Mouse (Mus musculus): ENCODE measurements around the gene Ccdc12.

The Ccdc12 gene

DNA sequence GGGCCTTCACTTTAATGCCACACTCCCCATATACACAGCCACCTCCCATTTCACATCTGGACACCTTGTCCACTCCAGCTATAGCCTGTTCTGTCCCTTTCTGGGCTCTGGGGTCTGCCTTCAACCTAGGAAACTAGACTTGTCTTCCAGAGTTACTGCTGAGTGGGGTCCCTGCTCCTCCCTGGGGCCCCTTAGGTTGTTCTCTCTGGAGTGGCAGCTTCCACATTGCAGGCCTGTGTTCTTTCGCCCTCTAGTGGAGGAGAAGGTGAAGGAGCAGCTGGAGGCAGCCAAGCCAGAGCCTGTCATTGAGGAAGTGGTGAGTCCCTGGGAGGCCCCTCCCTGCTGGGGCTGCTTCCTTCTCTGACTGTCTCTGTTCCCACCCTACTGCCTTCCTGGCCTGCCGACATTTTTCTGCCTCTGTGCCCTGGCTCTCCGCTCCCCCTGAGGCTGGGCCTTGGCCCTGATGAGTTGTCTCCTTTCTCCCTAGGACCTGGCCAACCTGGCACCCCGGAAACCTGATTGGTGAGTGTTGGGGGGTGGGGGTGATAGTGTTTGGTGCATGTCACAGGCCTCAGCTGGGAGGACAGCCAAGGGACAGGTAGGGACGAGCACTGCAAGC is 53.4 kb downstream of the Ccdc12 start:
- DNase-seq (ENCODE audit: low spot score) = peak; percentile 58

DNA sequence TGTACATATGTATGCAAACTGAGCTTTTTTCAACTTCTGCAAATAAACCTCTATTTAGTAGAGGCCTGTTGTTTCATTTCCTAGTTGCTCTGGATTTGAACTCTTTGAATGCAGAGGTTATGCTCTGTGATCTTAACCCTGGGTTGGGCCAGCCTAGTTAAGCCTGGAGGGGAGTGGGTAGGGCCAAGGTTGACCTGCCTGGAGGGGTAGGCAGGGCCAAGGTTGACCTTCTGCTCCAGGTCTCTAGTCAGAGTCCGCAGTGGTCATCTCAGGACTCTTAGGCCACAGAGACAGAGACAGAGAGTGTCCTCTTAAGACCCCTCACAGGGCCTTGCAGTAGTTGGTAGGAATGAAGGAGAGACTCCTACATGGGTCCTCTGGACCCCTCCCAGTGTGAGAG is 55.2 kb downstream of the Ccdc12 start:
- no peak for DNase-seq (ENCODE audit: low spot score)

DNA sequence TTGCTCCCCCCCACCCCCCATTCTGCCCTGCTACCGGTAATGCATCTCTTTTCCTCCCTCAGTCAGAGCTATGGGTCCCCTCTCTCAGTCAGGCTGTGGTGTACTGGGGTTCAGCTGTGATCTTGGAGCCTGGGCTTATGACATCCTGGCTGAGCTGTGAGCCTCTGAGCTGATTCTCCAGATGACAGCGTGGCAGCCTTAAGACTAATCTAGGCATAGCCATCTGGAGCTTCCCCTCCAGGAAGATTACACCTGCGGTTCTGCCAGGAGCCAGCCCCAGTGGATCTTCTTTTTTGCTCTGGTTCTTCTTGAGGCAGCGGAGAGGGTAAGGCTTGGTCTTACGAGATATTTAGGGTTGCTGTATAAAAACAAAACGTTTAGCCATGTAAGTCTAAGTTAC is 55.7 kb downstream of the Ccdc12 start:
- no peak for DNase-seq (ENCODE audit: low spot score)

DNA sequence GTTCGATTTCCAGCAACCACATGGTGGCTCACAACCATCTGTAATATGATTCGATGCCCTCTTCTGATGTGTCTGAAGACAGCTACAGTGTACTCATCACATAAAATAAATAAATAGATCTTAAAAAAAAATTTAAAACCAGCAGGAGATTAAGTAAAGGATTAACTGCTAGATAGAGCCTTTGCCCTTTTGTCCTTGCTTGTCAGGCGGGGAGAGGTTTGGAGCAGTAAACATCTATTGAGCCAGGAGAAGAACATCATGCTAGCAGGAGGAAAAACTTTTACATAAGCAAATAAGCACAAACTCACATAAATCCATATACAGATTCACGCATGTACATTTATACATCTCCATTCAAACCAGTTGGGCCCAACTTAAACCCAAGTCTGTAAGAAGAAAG is 56.2 kb downstream of the Ccdc12 start:
- no peak for DNase-seq (ENCODE audit: low spot score)

DNA sequence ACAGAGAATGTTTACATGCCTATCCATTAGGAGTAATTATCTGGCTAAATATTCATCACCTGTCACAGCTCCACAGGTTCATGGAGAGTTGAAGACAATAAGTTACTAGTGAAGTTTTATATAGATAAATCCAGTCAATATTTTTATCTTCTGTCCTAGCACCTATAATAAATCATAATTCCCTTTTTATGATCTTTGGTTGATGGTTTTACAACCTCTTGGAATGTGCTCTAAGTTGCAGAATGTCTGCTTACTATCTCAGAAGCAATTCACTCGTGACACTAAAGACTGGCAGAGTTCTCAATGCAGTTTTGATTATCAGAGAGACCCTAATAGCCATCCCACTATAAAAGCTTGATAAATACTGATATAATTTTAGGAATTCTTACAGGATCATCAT is 57.1 kb downstream of the Ccdc12 start:
- DNase-seq (ENCODE audit: low spot score) = no peak

DNA sequence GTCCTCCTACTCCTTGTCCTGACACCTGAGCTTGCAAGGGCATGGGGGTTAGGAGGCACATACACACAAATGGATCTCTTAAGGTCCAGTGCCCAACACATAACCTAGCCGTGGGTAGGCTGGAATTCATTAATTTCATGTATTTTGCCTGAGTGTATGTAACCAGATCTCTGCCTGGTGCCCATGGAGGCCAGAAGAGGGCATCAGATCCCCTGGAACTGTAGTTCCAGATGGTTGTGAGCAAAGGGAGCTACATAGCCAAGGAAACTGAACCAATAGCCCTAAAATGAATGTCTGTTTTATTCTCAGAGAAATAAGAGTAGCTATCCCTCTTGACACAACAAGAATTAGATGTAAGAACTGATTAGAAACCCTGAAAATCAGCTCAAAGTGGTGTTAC is 59.1 kb downstream of the Ccdc12 start:
- no peak for DNase-seq (ENCODE audit: low spot score)

DNA sequence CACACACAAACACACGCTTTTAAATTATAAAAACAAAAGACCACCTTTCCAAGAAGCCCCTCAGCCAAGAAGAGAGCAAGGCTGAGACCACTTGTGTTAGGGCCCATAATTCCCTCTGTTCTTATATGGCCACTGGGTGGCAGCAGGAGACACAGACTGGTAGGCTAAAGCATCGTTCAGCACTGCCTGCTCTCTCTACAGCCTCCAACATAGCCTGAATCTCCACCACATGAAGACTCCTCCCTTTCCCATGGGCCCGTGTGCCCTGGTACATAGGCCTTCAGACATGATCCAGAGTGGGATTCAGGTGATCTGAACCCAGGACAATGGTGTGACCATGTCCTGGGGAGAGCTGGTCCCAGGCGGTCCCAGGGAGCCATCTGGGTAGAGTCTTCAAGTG is 60.5 kb downstream of the Ccdc12 start:
- peak; percentile 37 for DNase-seq (ENCODE audit: low spot score)

DNA sequence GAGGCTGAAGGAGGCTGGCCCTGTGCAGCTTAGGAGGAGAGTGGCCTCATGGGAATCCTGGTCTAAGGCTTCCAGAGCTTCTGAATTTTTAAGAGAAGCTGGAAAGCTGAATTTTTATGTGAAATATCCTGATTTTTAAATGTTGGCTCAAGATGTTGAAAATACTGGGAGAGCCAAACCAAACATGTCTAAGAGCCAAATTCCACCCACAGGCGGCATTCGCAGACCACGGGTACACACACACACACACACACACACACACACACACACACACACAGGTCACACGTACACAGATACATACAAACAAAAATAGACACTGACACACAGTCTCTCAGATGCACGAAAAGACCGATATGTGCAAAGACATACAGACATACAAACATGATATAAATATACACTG is 61.8 kb downstream of the Ccdc12 start:
- DNase-seq (ENCODE audit: low spot score) = no peak

DNA sequence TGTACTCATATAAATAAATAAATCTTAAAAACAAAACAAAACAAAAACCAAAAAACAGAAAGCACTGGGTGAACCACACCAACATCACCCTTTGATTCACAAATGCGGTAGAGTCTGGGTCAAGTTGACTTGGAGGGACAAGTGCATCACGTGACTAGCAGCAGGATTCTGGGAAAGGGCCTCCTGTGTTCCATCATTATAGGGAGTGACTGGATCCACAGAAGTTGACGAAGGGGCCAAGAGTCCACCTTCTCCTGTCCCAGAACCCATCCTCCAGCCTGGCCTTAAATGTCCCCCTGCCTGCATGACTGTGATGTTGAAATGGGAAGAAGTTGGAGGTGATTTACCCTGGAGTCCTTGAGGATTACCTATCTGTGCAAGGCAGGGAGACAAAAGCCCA is 62.5 kb downstream of the Ccdc12 start:
- DNase-seq (ENCODE audit: low spot score) = no peak

DNA sequence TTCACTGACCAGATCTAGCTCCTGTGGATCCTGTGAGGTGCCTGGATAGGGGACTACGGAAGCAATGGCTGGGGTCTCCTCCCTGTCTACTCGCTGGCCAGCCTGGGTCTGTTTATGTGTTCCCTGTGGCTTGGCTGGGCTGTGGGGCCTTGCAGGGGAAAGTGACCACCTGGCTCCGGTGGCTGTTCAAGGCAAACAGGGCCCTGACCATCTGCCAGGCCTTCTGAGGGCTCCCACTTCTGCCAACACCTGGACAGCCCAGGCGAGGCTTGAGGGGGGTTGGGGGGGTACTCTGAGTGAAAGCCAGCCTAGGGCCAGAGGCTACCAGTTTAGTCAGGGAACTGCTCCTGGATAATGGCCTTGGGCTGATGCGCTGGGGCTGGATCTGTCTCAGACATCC is 63.7 kb downstream of the Ccdc12 start:
- DNase-seq (ENCODE audit: low spot score) = no peak

DNA sequence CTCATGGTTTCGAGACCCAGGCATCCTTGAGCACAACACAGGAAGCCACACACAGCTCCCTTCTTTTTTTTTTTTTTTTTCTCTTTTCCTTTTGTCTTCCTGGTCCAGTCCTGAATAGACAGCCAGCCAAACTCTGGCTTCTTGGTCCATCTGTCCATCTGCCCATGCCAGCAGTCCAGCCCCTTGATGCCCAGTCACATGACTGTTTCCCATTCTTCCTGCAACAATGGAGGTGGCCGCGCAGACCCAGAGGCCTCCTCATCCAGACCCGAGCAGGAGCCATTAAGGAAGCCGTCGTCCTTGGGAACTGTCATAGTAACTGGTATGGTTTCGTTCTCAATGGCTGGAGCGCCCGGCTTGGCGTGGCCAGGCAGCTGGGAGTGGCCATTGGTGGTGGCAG is 65.8 kb downstream of the Ccdc12 start:
- DNase-seq (ENCODE audit: low spot score) = no peak

DNA sequence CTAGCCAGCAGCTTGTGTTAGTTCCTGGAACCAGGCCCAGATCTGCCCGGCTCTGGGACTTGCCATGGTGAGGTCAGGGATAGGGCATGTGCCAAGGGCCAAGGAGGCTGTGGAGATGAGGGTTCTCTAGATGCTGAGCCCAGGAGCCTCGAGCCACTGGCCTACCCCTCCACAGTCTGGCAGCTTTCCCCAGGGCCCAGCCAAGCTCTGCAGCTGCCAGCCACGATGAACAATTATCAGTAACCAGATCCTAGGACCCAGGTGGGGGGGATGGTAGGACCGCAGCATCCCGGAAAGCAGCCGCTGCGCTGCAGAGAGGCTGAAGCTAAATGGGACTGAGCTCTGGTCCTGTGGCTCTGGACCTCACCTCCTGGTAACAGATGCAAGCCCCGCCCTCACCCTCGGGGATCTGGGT is 69.4 kb downstream of the Ccdc12 start:
- no peak for DNase-seq (ENCODE audit: low spot score)

DNA sequence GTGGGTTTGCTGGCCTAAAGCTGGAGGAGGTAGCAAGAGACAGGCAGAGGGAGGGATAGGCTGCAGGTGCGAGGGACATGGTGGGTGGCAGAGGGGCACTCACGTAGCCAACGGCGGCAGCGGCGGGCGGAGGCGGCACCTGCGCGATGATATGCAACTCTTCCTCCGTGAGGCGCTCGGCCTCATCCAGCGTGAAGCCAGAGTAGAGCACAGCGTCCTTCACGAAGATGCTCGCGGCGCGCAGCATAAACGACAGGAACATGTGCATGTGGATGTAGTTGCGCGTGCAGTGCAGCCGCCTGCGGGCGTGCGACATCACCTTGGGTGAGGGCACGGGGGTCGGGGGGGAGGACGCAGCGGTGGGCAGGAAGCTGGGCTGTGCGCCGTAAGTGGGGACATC is 70.6 kb downstream of the Ccdc12 start:
- DNase-seq (ENCODE audit: low spot score) = no peak

DNA sequence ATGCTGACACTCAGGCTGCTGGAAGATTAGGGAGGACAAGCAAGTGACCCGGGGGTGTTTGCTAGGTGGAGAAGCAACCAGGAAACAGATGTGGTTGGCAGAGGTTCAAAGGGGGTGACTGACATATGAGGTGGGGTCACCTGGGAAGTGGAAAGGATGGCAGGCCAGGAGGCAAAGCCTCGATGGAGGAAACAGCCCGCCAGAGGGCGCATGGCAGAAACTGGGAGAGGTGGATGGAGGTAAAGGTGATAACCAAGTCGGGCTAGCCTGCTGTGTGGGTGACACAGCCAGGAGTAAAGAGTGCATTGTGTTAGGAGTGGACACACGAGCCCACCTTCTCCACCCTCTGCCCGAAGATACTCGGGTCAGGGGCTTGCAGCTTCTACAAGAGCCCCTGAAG is 73.5 kb downstream of the Ccdc12 start:
- no peak for DNase-seq (ENCODE audit: low spot score)

DNA sequence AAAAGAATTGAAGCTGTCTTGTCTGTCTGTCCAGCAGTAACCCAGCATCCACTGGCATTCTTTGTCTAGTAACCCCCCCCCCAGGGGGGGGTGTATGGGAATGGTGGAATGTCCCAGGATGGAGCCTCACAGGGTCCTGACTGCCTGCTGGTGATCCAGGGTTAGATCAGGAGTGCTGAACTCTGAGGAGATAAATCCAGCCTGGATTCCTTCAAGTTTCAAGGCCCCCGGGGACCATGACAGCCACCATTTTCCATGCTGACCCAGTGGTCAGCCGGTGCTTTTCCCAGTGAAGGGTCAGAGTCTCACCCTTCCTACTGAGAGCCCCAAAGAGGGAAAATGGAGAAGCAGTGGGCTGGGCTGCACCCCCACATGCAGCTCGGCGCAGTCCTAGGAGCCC is 75.6 kb downstream of the Ccdc12 start:
- no peak for DNase-seq (ENCODE audit: low spot score)

DNA sequence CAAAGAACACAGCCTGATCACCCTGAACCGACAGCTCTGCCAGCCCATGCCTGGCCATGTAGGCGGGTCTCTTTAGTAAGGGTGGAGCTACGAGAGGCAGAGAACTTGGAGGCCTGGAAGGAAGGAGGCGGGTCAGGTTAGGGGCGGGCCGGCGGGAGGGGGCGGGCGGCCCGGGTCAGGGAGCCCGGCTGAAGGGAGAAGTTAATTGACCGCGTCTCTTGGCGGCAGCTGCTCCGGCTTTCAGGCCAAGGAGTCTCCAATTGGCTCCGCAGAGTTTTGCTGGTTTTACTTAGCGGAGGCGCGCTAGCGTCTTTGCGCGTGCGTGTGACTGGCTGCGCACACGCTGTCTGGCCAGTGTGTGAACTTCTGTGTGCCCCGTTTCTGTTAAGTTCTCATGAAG is 76.3 kb downstream of the Ccdc12 start:
- DNase-seq (ENCODE audit: low spot score) = peak; percentile 30

DNA sequence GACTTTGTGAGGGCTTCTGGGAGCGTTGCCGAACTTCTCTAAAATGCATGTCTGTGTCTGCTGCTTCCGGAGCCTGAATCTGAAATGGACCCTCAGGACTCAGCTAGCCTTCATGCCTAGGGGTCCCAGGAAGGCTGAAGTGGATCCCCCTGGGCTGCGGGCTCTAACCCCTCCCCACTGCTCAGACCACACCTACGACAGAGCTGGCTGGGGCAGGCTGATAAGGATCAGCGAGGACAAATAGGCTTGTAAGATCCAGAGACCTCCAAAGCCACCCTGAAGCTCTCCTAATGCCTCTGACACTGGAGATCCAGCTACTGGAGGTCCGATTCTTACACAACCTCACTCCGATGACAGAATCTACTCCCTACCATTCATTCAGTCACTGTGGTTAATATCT is 76.8 kb downstream of the Ccdc12 start:
- DNase-seq (ENCODE audit: low spot score) = no peak

DNA sequence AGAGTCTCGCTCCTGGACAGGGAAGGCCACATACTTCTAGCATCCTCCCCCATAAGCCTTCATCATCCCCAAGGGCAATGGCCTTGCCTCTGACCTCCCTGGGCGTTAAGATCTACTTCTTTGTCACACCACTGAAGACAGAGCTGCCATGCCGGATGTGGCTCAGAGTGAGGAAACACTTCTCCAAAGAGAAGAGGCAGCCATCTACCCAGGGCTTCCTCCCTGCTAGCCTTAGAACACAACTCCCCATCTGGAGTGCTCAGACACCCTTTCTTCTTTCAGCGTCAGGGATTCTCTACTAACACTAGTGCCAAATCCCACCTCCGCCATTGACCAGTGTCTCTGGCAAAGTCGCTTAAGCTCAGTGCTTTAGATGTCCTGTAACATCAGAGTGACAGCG is 77.9 kb downstream of the Ccdc12 start:
- no peak for DNase-seq (ENCODE audit: low spot score)

DNA sequence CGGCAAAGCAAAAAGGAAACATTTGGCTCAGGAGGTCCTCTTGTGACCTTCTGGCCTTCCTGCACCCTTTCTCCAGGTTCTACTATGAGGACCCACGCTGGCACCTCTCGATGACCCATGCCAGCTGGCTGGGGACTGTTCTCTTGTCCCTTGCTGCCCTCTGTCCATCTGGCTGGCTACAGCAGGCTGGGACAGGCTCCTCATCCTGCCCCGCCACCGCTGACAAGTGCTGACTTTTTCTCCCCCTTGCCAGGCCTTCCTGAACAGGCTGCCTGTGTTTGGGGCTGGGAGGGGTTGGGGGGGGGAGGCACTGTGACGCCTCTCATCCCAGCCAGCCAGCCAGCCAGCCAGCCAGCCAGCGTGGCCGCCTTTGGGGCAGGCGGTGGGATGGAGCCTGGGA is 80.1 kb downstream of the Ccdc12 start:
- no peak for DNase-seq (ENCODE audit: low spot score)

DNA sequence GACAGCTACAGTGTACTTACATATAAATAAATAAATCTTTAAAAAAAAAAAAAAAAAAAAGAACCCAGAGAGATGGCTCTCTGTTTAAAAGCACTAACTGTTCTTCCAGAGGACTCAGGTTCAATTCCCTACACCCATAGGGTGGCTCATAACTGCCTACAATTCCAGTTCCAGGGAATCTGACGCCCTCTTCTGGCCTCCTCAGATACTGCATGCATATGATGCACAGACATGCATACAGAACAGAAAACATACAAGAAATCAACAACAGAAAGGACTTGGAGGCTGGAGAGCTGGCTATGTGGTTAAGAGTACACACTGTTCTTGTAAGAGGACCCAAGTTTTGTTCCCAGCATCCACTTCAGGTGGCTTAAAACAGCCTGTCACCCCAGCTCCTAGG is 81.8 kb downstream of the Ccdc12 start:
- DNase-seq (ENCODE audit: low spot score) = no peak

DNA sequence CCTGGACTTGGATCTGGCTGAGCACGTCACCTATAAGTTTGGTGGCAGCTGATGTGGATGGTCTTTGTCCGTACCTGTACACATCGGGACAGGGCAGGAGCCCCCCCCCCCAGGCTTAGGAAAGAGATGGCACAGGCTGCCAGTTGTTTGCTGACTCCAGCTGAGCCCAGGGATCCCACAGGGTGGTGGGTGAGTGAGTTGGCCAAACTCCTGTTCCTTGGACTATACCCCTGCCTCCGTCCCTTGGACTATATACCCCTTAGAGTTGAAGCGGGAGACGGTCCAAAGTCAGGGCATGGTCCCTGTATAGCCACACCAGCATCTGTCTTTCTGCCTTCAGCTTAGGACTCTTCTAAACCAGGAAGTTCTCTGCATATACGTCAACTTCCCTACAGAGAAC is 83.7 kb downstream of the Ccdc12 start:
- no peak for DNase-seq (ENCODE audit: low spot score)

DNA sequence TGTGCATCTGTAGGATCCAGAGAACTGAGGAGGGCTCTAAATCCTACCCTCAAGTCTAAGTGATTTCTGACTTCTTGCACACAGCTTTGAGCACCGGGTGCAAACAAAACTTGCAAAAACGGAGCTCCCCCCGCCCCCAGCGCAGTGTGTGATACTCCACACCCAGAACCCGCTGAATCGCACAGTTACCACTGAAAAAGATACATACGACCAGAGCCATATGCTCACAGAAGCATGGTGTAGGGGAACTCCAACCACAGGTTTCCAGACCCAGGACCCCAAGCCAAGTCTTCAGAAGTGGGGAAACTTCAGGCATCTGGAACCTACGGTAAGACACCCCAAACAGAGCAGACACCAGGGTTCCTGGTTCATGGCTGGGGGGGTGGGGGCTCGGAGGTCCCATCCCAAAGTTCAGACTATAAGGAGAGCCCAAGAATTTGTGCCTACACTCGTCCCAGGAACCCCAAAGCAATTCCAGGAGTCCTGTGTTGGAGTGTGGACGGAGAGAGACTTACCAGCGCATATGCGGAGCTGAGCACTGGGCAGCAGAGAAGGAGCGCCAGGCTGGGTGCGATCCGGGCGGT is 85.5 kb downstream of the Ccdc12 start, which contains the start of gene Myl3:
Gene Myl3, plus strand, starts transcription at position 151 of the 584 bp plus-strand sequence.
- no peak for DNase-seq (ENCODE audit: low spot score)

DNA sequence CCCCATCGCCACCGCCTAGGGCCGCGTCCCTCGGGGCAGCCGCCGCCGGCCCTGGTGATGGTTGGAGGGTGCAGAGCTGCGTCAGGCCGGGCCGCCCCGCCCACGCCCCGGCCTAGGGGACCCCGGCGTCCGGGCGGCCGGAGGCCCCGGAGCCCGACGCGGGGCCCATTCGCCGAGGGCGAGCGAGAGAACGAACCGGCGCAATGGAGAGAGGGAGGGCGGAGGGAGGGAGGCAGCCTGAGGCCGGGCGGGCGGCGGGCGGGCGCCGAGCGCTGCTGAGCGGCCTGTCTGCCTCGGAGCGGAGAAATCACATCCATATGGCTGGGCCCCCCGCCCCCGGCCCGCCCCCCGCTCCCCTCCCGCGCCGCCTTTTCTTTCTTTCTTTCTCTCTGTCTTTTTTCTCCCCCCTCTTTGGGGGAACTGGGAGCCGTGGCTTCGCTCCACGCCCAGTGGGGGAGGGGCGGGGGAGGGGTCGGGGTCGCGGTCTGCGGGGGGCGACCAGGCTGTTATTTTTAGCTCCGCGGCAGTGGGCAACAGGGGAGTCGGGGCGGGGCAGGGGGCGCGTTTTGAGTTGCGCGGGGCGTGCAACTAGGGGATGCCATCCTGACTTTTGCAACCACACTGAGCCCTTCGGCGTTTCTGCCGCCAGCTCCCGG is 86.1 kb downstream of the Ccdc12 start:
- DNase-seq (ENCODE audit: low spot score) = no peak

DNA sequence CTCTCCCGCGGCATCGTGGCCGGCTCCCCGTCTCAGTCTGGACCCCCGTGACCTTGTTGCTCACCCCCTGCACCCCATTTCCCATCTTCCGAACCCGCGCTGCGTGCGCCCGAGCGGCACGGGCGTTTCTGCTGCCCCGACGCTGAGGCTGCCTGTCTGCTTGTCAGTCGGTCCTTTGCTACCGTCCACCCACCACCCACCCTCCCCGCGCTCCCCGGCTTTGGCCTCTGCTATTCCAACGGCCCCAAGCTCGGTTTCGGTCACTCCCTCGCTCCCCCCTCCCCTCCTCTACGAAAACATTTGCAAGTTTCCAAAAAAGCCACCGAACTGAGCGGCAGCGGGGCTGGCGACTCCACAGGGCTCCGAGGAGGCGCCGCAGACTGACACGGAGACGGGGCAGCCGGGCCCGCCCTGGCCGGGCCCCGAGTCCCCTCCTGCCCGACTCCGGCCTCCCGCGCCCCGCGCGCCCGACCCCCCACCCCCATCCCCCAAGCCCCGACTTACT is 86.7 kb downstream of the Ccdc12 start:
- DNase-seq (ENCODE audit: low spot score) = no peak

All from ovary, postnatal 10 days (tissue).